Mouse (Mus musculus) hindbrain, embryonic 16.5 days (tissue): ENCODE measurements around the gene Gnl1. TPM values are rescaled to one million over a fixed set of nuclear protein-coding genes. Genes with fewer than 3 reads are reported as not detected.
"Not testable (repeated sequence)": the region's sequence is repeated elsewhere in the genome, so short reads cannot be mapped to it uniquely, and the experiment has no call there.

Source experiments
- ATAC-seq: fragments of 200-750 bp; cut with Nextera tagmentation; 2 replicates; pipeline ENCODE4 v1.8.0; 2017; ENCODE audit warnings: moderate TSS enrichment, moderate library complexity
- H3K27ac ChIP-seq: fragments of 300-500 bp; sonication (generic); 2 replicates; pipeline ENCODE4 v1.5.1; 2014; ENCODE audit warnings: low read depth, mild to moderate bottlenecking, control low read depth, low read length, moderate library complexity
- H3K27me3 ChIP-seq: fragments of 300-500 bp; sonication (generic); replicated peaks from 2 replicates; pipeline ENCODE4 v1.6.1; 2014; ENCODE audit warnings: low read length; ENCODE audit not compliant: control insufficient read depth, insufficient read depth
- H3K36me3 ChIP-seq: fragments of 300-500 bp; sonication (generic); 2 replicates; pipeline ENCODE4 v1.6.1; 2014; ENCODE audit warnings: mild to moderate bottlenecking, low read length, moderate library complexity, mixed read lengths; ENCODE audit not compliant: control insufficient read depth, insufficient read depth
- H3K4me1 ChIP-seq: fragments of 300-500 bp; sonication (generic); 2 replicates; pipeline ENCODE4 v1.6.1; 2014; ENCODE audit warnings: low read depth, low read length; ENCODE audit not compliant: control insufficient read depth, insufficient read depth
- H3K4me2 ChIP-seq: fragments of 300-500 bp; sonication (generic); 2 replicates; pipeline ENCODE4 v1.6.1; 2014; ENCODE audit warnings: mild to moderate bottlenecking, low read length, control low read depth, moderate library complexity
- H3K4me3 ChIP-seq: fragments of 300-500 bp; sonication (generic); 2 replicates; pipeline ENCODE4 v1.5.1; 2014; ENCODE audit warnings: mild to moderate bottlenecking, low read length, control low read depth, moderate library complexity
- H3K9ac ChIP-seq: fragments of 300-500 bp; sonication (generic); 2 replicates; pipeline ENCODE4 v1.6.1; 2014; ENCODE audit warnings: low read depth, mild to moderate bottlenecking, control low read depth, low read length, moderate library complexity
- H3K9me3 ChIP-seq: fragments of 300-500 bp; sonication (generic); 2 replicates; pipeline ENCODE4 v1.6.1; 2014; ENCODE audit warnings: mild to moderate bottlenecking, low read length, moderate library complexity; ENCODE audit not compliant: control insufficient read depth
- WGBS: fragments of 180-500 bp; shearing (Covaris S2); extraction: QIAGEN DNeasy Blood & Tissue Kit; methylation state at CpG from one replicate; pipeline ENCODE4 v1.1.7; 2014; 5-methylcytosine and 5-hydroxymethylcytosine counted together
- polyA plus RNA-seq: library from polyadenylated mRNA; unstranded; fragments of >200 nt; fragmentation: Nextera tagmentation; extraction: Ambion mirVana; gene quantifications from 2 replicates; pipeline ENCODE4 v1.2.1, GENCODE M21; 2015

Gnl1 gene
- polyA plus RNA-seq, 1 experiment from 2014 or later = 74.1 TPM

DNA sequence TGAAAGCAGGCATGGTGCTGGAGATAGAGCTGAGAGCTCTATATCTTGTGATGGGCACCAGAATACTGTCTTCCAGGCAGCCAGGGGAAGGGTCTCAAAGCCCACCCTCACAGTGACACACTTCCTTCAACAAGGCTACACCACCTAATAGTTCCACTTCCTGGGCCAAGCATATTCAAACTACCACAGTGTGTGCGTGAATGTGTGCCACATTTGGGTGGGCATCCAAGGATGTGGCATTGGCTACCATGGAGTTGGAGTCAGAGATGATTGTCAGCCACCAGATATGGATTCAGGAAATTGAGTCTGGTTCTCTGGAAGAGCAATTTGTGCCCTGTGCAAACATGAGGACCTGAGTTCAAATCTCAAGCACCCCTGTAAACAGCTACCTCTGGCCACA lies 41.7 kb downstream of the Gnl1 start:
- H3K27ac ChIP-seq = no peak overlapping the region
- H3K9ac ChIP-seq = no peak overlapping the region
- H3K4me1 ChIP-seq = no peaks in the 10 kb centered on the region
- H3K4me2 ChIP-seq = no peak overlapping the region
- WGBS = 83% methylated on average over 1 of the region's 1 CpGs
- H3K9me3 ChIP-seq = no peaks in the 10 kb centered on the region
- no peak overlapping the region for H3K4me3 ChIP-seq
- no peak for ATAC-seq
- no peaks in the 10 kb centered on the region for H3K36me3 ChIP-seq
- H3K27me3 ChIP-seq = no peaks in the 10 kb centered on the region

- Histone ChIP-seq H3K36me3 (no peaks in the 10 kb centered on the region), H3K4me3 (no peak overlapping the region), H3K9ac (no peak overlapping the region), H3K4me2 (no peak overlapping the region), H3K27me3 (no peaks in the 10 kb centered on the region), H3K9me3 (no peaks in the 10 kb centered on the region), H3K4me1 (no peaks in the 10 kb centered on the region), H3K27ac (no peak overlapping the region)
- ATAC-seq = no peak
- WGBS = 95% methylated on average over 9 of the region's 9 CpGs
Measured at GRCm38 (mm10) chr17:36022098-36022497, 42.4 kb downstream of the Gnl1 start.

- Histone ChIP-seq H3K9me3 (no peaks in the 10 kb centered on the region), H3K4me1 (no peaks in the 10 kb centered on the region), H3K9ac (no peak overlapping the region), H3K27ac (no peak overlapping the region), H3K36me3 (no peaks in the 10 kb centered on the region), H3K27me3 (no peaks in the 10 kb centered on the region), H3K4me3 (no peak overlapping the region), H3K4me2 (no peak overlapping the region)
- no peak for ATAC-seq
- WGBS = 92% methylated on average over 6 of the region's 6 CpGs
Measured at GRCm38 (mm10) chr17:36022922-36023321, 43.3 kb downstream of the Gnl1 start.

- no peak overlapping the region for H3K9ac ChIP-seq
- no peak overlapping the region for H3K4me2 ChIP-seq
- no peaks in the 10 kb centered on the region for H3K27me3 ChIP-seq
- H3K4me3 ChIP-seq = no peak overlapping the region
- H3K4me1 ChIP-seq = no peaks in the 10 kb centered on the region
- no peaks in the 10 kb centered on the region for H3K36me3 ChIP-seq
- WGBS = 69% methylated on average over 9 of the region's 9 CpGs
- no peak for ATAC-seq
- H3K9me3 ChIP-seq = no peaks in the 10 kb centered on the region
- H3K27ac ChIP-seq = no peak overlapping the region
Measured at GRCm38 (mm10) chr17:36023710-36024654, 44.3 kb downstream of the Gnl1 start.

DNA sequence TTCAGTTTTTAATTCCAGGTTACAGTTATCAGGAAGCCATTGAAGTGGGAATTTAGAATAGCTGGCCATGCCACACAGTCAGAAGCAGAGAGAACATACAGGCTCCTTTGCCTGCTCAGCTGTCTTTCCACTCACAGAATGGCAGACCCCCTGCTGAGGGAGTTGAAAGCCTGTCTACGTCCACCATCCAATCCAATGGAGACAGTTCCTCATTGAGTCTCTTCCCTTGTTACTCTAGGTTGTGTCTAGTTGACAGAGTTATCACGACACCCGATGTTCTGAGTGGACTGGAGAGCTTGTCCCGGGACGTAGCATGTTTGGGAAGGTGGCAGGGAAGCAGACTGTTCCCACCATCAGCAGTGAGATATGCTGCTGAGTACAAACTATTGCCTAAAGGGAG lies 45.5 kb downstream of the Gnl1 start:
- Histone ChIP-seq H3K4me1 (no peaks in the 10 kb centered on the region), H3K4me3 (no peak overlapping the region), H3K9me3 (no peaks in the 10 kb centered on the region), H3K27ac (no peak overlapping the region), H3K27me3 (no peaks in the 10 kb centered on the region), H3K36me3 (no peaks in the 10 kb centered on the region), H3K4me2 (no peak overlapping the region), H3K9ac (no peak overlapping the region)
- ATAC-seq = no peak
- 61% methylated on average over 5 of the region's 5 CpGs for WGBS

GRCm38 (mm10) chr17:36025901-36026300 lies 46.2 kb downstream of the Gnl1 start:
- Histone ChIP-seq H3K9ac (no peak overlapping the region), H3K4me3 (no peak overlapping the region), H3K27ac (no peak overlapping the region), H3K4me1 (no peaks in the 10 kb centered on the region), H3K4me2 (no peak overlapping the region), H3K36me3 (no peaks in the 10 kb centered on the region), H3K27me3 (no peaks in the 10 kb centered on the region), H3K9me3 (no peaks in the 10 kb centered on the region)
- WGBS = 62% methylated on average over 4 of the region's 4 CpGs
- no peak for ATAC-seq

DNA sequence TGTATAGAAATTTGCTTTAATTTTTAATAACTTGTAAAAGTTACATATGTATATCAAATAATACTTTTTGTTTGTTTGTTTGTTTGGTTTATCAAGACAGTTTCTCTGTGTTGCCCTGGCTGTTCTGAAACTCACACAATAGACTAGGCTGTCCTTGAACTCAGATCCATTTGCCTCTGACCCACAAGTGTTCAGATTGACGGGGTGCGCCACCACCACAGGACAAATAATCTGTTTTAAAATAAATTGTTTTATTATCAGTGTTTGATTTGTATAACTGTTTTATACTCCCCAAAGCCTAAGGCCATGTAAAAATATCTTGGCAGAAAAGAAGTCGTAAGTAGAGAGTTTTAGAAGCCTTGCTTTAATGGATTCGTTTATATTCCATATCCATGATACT lies 48.0 kb downstream of the Gnl1 start:
- no peak overlapping the region for H3K27ac ChIP-seq
- H3K9ac ChIP-seq = no peak overlapping the region
- H3K9me3 ChIP-seq = no peaks in the 10 kb centered on the region
- H3K4me2 ChIP-seq = no peak overlapping the region
- H3K36me3 ChIP-seq = no peaks in the 10 kb centered on the region
- no peak overlapping the region for H3K4me3 ChIP-seq
- no peaks in the 10 kb centered on the region for H3K27me3 ChIP-seq
- H3K4me1 ChIP-seq = 0 out of 2 replicates have a peak, but pooled peaks cover 2% of the 10 kb centered on the region
- no peak for ATAC-seq
- 88% methylated on average over 4 of the region's 4 CpGs for WGBS

DNA sequence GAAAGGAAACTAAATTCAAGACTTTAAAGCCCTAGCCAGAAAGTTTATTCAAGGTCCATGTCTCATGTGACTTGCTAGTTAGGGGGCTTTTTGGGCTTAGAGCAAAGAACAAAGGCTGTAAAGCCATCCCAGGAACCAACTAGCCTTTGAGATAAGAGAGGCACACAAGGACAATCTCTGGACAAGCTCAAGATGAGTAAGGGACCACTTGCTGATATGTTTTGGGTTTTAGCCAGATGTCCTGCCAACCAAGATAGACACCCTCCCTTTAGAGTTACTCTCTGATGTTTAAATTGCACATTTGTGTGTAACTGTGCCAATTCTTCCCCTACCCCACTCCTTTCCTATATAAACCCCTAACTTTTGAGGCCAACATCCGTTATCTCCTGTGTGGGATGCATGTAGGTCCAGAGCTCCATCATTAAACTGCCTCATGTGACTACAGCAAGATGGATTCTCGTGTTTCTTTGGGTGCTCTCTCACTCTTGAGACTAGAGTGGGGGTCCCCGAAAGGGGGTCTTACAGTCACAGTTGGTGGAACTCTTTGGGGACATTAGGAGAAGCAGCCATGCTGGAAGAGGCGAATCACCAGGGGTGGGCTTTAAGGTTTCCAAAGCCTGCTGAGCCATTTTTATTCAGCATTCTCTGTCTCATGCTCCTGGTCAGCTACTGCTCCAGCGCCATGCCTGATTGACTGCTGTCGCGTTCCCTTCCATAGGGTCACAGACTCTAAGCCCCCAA lies 49.4 kb downstream of the Gnl1 start:
- Histone ChIP-seq H3K36me3 (no peaks in the 10 kb centered on the region), H3K4me2 (no peak overlapping the region), H3K9ac (no peak overlapping the region), H3K4me3 (no peak overlapping the region), H3K4me1 (0 out of 2 replicates have a peak, but pooled peaks cover 2% of the 10 kb centered on the region), H3K27ac (no peak overlapping the region), H3K9me3 (no peaks in the 10 kb centered on the region), H3K27me3 (no peaks in the 10 kb centered on the region)
- 79% methylated on average over 7 of the region's 7 CpGs for whole genome bisulfite sequencing
- no peak for ATAC-seq

DNA sequence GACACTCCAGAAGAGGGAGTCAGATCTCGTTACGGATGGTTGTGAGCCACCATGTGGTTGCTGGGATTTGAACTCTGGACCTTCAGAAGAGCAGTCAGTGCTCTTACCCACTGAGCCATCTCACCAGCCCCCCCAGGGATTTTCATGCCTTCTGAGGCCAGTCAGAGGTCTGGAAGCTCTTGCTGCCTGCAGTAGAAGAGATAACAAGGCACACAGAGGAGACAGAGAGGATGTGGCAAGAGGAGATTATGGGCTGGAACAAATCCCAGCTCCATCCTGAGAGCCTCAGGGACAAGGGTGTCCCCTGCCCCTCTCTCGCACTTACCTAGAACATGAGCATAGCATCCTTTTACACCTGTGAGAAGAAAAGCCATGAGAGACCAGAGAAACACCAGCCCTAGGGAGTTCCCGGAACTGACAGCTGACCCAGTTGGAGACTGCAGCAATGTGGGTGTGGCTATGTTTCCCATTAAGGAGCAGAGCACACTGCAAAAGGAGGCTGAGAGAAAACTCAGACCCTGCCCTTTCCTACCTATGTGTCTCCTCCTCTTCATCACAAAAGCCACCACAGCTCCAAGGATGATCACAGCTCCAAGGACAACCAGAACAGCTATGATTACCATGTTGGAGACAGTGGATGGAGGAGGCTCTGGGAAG lies 50.5 kb downstream of the Gnl1 start:
- H3K4me2 ChIP-seq, H3K4me1 ChIP-seq, H3K27me3 ChIP-seq, ATAC-seq, H3K4me3 ChIP-seq, H3K36me3 ChIP-seq, H3K9ac ChIP-seq, H3K27ac ChIP-seq, H3K9me3 ChIP-seq: not testable (repeated sequence)
- 75% methylated on average over 2 of the region's 4 CpGs for WGBS
